Comparison of ENCODE assay signal across 9 mouse cellular contexts in genomic region chr10:38848884-38849499, GRCm38 (mm10). TPM values are rescaled to one million over a fixed set of nuclear protein-coding genes. Genes with fewer than 3 reads are reported as not detected.
DNase-seq lines count a peak whose midpoint lies in the region; ATAC-seq and TF ChIP-seq lines count a peak whose summit lies in the region.
"Had no signal": no experiment of that assay in that cellular context is flagged by ENCODE, and none has a peak within 500 bp of the region (broad histone marks: within the 10 kb centered on the region; RNA-seq: fewer than 3 reads in every experiment).

No protein-coding gene starts in this region.

- peak; percentile 72 for DNase-seq in midbrain, embryonic 10.5 days (ENCODE audit: low spot score)
- DNase-seq in cerebellum, adult 9-11 months, result peak; percentile 42
- peak; percentile 69 to 72 for DNase-seq in frontal cortex, postnatal 25 days (ENCODE audit: low spot score in 2 of 2)
- DNase-seq in kidney, postnatal 14 days, result peak; percentile 69
- no peak for DNase-seq in liver, embryonic 14.5 days (ENCODE audit: low read depth in 3 of 3, low spot score in 3 of 3)
- peak; percentile 68 for DNase-seq in ovary, postnatal 36 days (ENCODE audit: low spot score)
- peak; percentile 38 to 56 for DNase-seq in thymus, postnatal 36 days

- peak overlapping the region; percentile 38; the same call in 1 of the 2 replicates for H3K27ac ChIP-seq in midbrain, embryonic 10.5 days (replicated peaks)
- no peak overlapping the region for H3K27ac ChIP-seq in midbrain, embryonic 16.5 days (ENCODE audit: low read length)
- H3K27ac ChIP-seq in liver, embryonic 14.5 days, result no peak overlapping the region

- no peak for ATAC-seq in midbrain, embryonic 16.5 days
- ATAC-seq in liver, embryonic 14.5 days (ENCODE audit: insufficient read depth), result no peak

- H3K4me2 ChIP-seq in midbrain, embryonic 16.5 days (ENCODE audit: low read length), result no peak overlapping the region
- no peak overlapping the region for H3K4me2 ChIP-seq in liver, embryonic 14.5 days (ENCODE audit: low read depth)
- H3K4me2 ChIP-seq: embryonic facial prominence, embryonic 15.5 days had no signal

- H3K9ac ChIP-seq in midbrain, embryonic 16.5 days (ENCODE audit: low read depth, low read length), result no peak overlapping the region
- H3K9ac ChIP-seq in liver, embryonic 14.5 days (replicated peaks), result no peak overlapping the region
- H3K9ac ChIP-seq: embryonic facial prominence, embryonic 15.5 days had no signal

- peak; percentile 73 for TF ChIP-seq CTCF in liver, embryonic 14.5 days (IDR thresholded peaks at IDR 0.05; ENCODE audit: low read depth)

- H3K36me3 ChIP-seq in midbrain, embryonic 10.5 days, result no peaks in the 10 kb centered on the region
- no peaks in the 10 kb centered on the region for H3K36me3 ChIP-seq in midbrain, embryonic 16.5 days (ENCODE audit: control insufficient read depth, insufficient read depth, low read length)
- no peaks in the 10 kb centered on the region for H3K36me3 ChIP-seq in liver, embryonic 14.5 days (replicated peaks; ENCODE audit: control insufficient read depth, insufficient read depth, low read depth)
- H3K36me3 ChIP-seq: embryonic facial prominence, embryonic 15.5 days had no signal

- no peaks in the 10 kb centered on the region for H3K27me3 ChIP-seq in midbrain, embryonic 10.5 days (ENCODE audit: low read depth, poor library complexity, severe bottlenecking)
- H3K27me3 ChIP-seq in midbrain, embryonic 16.5 days (ENCODE audit: control insufficient read depth, insufficient read depth, low read depth, low read length), result no peaks in the 10 kb centered on the region
- no peaks in the 10 kb centered on the region for H3K27me3 ChIP-seq in liver, embryonic 14.5 days (ENCODE audit: control insufficient read depth, insufficient read depth, low read length)
- H3K27me3 ChIP-seq: embryonic facial prominence, embryonic 15.5 days had no signal

- no peak for TF ChIP-seq EP300 in liver, embryonic 14.5 days (IDR thresholded peaks at IDR 0.05; ENCODE audit: low read depth)

- H3K4me3 ChIP-seq in midbrain, embryonic 10.5 days, result no peak overlapping the region
- H3K4me3 ChIP-seq in midbrain, embryonic 16.5 days (ENCODE audit: low read depth, low read length), result no peak overlapping the region
- H3K4me3 ChIP-seq in liver, embryonic 14.5 days (ENCODE audit: insufficient read depth in 1 of 2, low read depth in 2 of 2, low read length in 2 of 2), result no peak overlapping the region
- H3K4me3 ChIP-seq: embryonic facial prominence, embryonic 15.5 days had no signal

- peaks cover 3% of the 10 kb centered on the region; the same call in 1 of the 2 replicates for H3K4me1 ChIP-seq in midbrain, embryonic 10.5 days
- H3K4me1 ChIP-seq in midbrain, embryonic 16.5 days (ENCODE audit: control insufficient read depth, insufficient read depth, low read length), result no peaks in the 10 kb centered on the region; the same call in 1 of the 2 replicates
- H3K4me1 ChIP-seq in liver, embryonic 14.5 days (replicated peaks; ENCODE audit: control insufficient read depth in 2 of 2, insufficient read depth in 2 of 2, low read length in 1 of 2), result no peaks in the 10 kb centered on the region

- 26% methylated on average over 8 of the region's 8 CpGs for WGBS in midbrain, embryonic 10.5 days
- 15% methylated on average over 8 of the region's 8 CpGs for WGBS in midbrain, embryonic 16.5 days
- WGBS in liver, embryonic 14.5 days (ENCODE audit: insufficient replicate concordance), result 18% methylated on average over 8 of the region's 8 CpGs

- H3K9me3 ChIP-seq in midbrain, embryonic 10.5 days (replicated peaks), result no peaks in the 10 kb centered on the region; the same call in 1 of the 2 replicates
- H3K9me3 ChIP-seq in midbrain, embryonic 16.5 days (replicated peaks; ENCODE audit: control insufficient read depth, low read length, poor library complexity, severe bottlenecking), result no peaks in the 10 kb centered on the region
- no peaks in the 10 kb centered on the region for H3K9me3 ChIP-seq in liver, embryonic 14.5 days (ENCODE audit: control insufficient read depth, low read length)
- H3K9me3 ChIP-seq: embryonic facial prominence, embryonic 15.5 days had no signal

RNA-seq across cellular contexts. Expression of gene Rfpl4b, which starts 27.4 kb away (rescaled TPM):
- polyA plus RNA-seq in midbrain, embryonic 10.5 days (2016; fragmentation: Nextera tagmentation; extraction: Ambion mirVana), result not detected in 2 replicates
- polyA plus RNA-seq in midbrain, embryonic 16.5 days (2015; fragmentation: Nextera tagmentation; extraction: Ambion mirVana), result not detected in 2 replicates
- not detected in 2 replicates for polyA plus RNA-seq in liver, embryonic 14.5 days (2012; rRNA removed)
- polyA plus RNA-seq in liver, embryonic 14.5 days (2014; fragmentation: Nextera tagmentation; extraction: Ambion mirVana), result not detected in 2 replicates
- polyA plus RNA-seq: embryonic facial prominence, embryonic 15.5 days had no signal

Comparison
In these comparisons a context has a peak if more than half of its experiments do, and no peak if none do; other contexts are left out.
1. DNase-seq: peak in midbrain, embryonic 10.5 days (single experiment), cerebellum, adult 9-11 months (single experiment), frontal cortex, postnatal 25 days (2 of 2), kidney, postnatal 14 days (single experiment), ovary, postnatal 36 days (single experiment) and thymus, postnatal 36 days (2 of 2); none in liver, embryonic 14.5 days (0 of 3).